Mouse (Mus musculus): ENCODE data around the gene Cacul1. TPM values are rescaled to one million over a fixed set of nuclear protein-coding genes. Genes with fewer than 3 reads are reported as not detected.

Gene Cacul1
- polyA plus RNA-seq, 1 experiment from 2014 or later, result 32.7 TPM

GRCm38 (mm10) chr19:60554866-60555438, 25.9 kb downstream of the Cacul1 start:
- Histone ChIP-seq H3K9ac (ENCODE audit: low read depth, low read length) (no peak overlapping the region), H3K9me3 (ENCODE audit: control insufficient read depth, low read length) (no peaks in the 10 kb centered on the region), H3K4me2 (replicated peaks; ENCODE audit: low read depth, low read length) (no peak overlapping the region), H3K4me1 (ENCODE audit: control insufficient read depth, insufficient read depth, low read length) (no peaks in the 10 kb centered on the region), H3K27ac (ENCODE audit: low read depth, low read length) (no peak overlapping the region), H3K27me3 (ENCODE audit: control insufficient read depth, insufficient read depth, low read length) (no peaks in the 10 kb centered on the region), H3K4me3 (ENCODE audit: low read length) (no peak overlapping the region), H3K36me3 (ENCODE audit: control insufficient read depth, insufficient read depth, low read length) (peaks cover 10% of the 10 kb centered on the region; the same call in 1 of the 2 replicates)
- ATAC-seq (ENCODE audit: low FRiP score, low TSS enrichment), result no peak
- WGBS, result 73% methylated on average over 4 of the region's 4 CpGs

GRCm38 (mm10) chr19:60553501-60553900, 27.3 kb downstream of the Cacul1 start:
- Histone ChIP-seq H3K4me2 (replicated peaks; ENCODE audit: low read depth, low read length) (no peak overlapping the region), H3K27me3 (ENCODE audit: control insufficient read depth, insufficient read depth, low read length) (no peaks in the 10 kb centered on the region), H3K4me1 (ENCODE audit: control insufficient read depth, insufficient read depth, low read length) (no peaks in the 10 kb centered on the region), H3K9ac (ENCODE audit: low read depth, low read length) (no peak overlapping the region), H3K36me3 (ENCODE audit: control insufficient read depth, insufficient read depth, low read length) (peaks cover 8% of the 10 kb centered on the region; the same call in 1 of the 2 replicates), H3K9me3 (ENCODE audit: control insufficient read depth, low read length) (no peaks in the 10 kb centered on the region), H3K4me3 (ENCODE audit: low read length) (no peak overlapping the region), H3K27ac (ENCODE audit: low read depth, low read length) (no peak overlapping the region)
- no peak for ATAC-seq (ENCODE audit: low FRiP score, low TSS enrichment)

GRCm38 (mm10) chr19:60543302-60543701, 37.5 kb downstream of the Cacul1 start:
- no peaks in the 10 kb centered on the region for H3K9me3 ChIP-seq (ENCODE audit: control insufficient read depth, low read length)
- H3K4me3 ChIP-seq (ENCODE audit: low read length), result no peak overlapping the region
- WGBS, result 84% methylated on average over 2 of the region's 2 CpGs
- no peak for ATAC-seq (ENCODE audit: low FRiP score, low TSS enrichment)
- H3K27me3 ChIP-seq (ENCODE audit: control insufficient read depth, insufficient read depth, low read length), result no peaks in the 10 kb centered on the region
- no peak overlapping the region for H3K27ac ChIP-seq (ENCODE audit: low read depth, low read length)
- no peaks in the 10 kb centered on the region for H3K4me1 ChIP-seq (ENCODE audit: control insufficient read depth, insufficient read depth, low read length)
- H3K4me2 ChIP-seq (replicated peaks; ENCODE audit: low read depth, low read length), result no peak overlapping the region
- H3K9ac ChIP-seq (ENCODE audit: low read depth, low read length), result no peak overlapping the region
- peaks cover 35% of the 10 kb centered on the region for H3K36me3 ChIP-seq (ENCODE audit: control insufficient read depth, insufficient read depth, low read length)

- no peak overlapping the region for H3K9ac ChIP-seq (ENCODE audit: low read depth, low read length)
- H3K9me3 ChIP-seq (ENCODE audit: control insufficient read depth, low read length), result no peaks in the 10 kb centered on the region
- no peaks in the 10 kb centered on the region for H3K27me3 ChIP-seq (ENCODE audit: control insufficient read depth, insufficient read depth, low read length)
- H3K36me3 ChIP-seq (ENCODE audit: control insufficient read depth, insufficient read depth, low read length), result peaks cover 35% of the 10 kb centered on the region
- no peak overlapping the region for H3K27ac ChIP-seq (ENCODE audit: low read depth, low read length)
- no peaks in the 10 kb centered on the region for H3K4me1 ChIP-seq (ENCODE audit: control insufficient read depth, insufficient read depth, low read length)
- no peak for ATAC-seq (ENCODE audit: low FRiP score, low TSS enrichment)
- WGBS, result 87% methylated on average over 2 of the region's 2 CpGs
- H3K4me2 ChIP-seq (replicated peaks; ENCODE audit: low read depth, low read length), result no peak overlapping the region
- H3K4me3 ChIP-seq (ENCODE audit: low read length), result no peak overlapping the region
Measured at GRCm38 (mm10) chr19:60531897-60532296, 48.9 kb downstream of the Cacul1 start.

GRCm38 (mm10) chr19:60530171-60530570, 50.7 kb downstream of the Cacul1 start:
- Histone ChIP-seq H3K4me1 (ENCODE audit: control insufficient read depth, insufficient read depth, low read length) (no peaks in the 10 kb centered on the region), H3K4me2 (replicated peaks; ENCODE audit: low read depth, low read length) (no peak overlapping the region), H3K27me3 (ENCODE audit: control insufficient read depth, insufficient read depth, low read length) (no peaks in the 10 kb centered on the region), H3K36me3 (ENCODE audit: control insufficient read depth, insufficient read depth, low read length) (peaks cover 32% of the 10 kb centered on the region), H3K27ac (ENCODE audit: low read depth, low read length) (no peak overlapping the region), H3K4me3 (ENCODE audit: low read length) (no peak overlapping the region), H3K9me3 (ENCODE audit: control insufficient read depth, low read length) (no peaks in the 10 kb centered on the region), H3K9ac (ENCODE audit: low read depth, low read length) (no peak overlapping the region)
- ATAC-seq (ENCODE audit: low FRiP score, low TSS enrichment), result no peak
- WGBS, result 95% methylated on average over 1 of the region's 1 CpGs

- 93% methylated on average over 1 of the region's 1 CpGs for WGBS
- ATAC-seq (ENCODE audit: low FRiP score, low TSS enrichment), result no peak
- H3K27me3 ChIP-seq (ENCODE audit: control insufficient read depth, insufficient read depth, low read length), result no peaks in the 10 kb centered on the region
- H3K9me3 ChIP-seq (ENCODE audit: control insufficient read depth, low read length), result no peaks in the 10 kb centered on the region
- H3K36me3 ChIP-seq (ENCODE audit: control insufficient read depth, insufficient read depth, low read length), result peaks cover 30% of the 10 kb centered on the region
- no peak overlapping the region for H3K27ac ChIP-seq (ENCODE audit: low read depth, low read length)
- no peak overlapping the region for H3K9ac ChIP-seq (ENCODE audit: low read depth, low read length)
- H3K4me2 ChIP-seq (replicated peaks; ENCODE audit: low read depth, low read length), result no peak overlapping the region
- H3K4me3 ChIP-seq (ENCODE audit: low read length), result no peak overlapping the region
- no peaks in the 10 kb centered on the region for H3K4me1 ChIP-seq (ENCODE audit: control insufficient read depth, insufficient read depth, low read length)
Measured at GRCm38 (mm10) chr19:60529302-60529701, 51.5 kb downstream of the Cacul1 start.

- no peaks in the 10 kb centered on the region for H3K27me3 ChIP-seq (ENCODE audit: control insufficient read depth, insufficient read depth, low read length)
- H3K27ac ChIP-seq (ENCODE audit: low read depth, low read length), result no peak overlapping the region
- no peaks in the 10 kb centered on the region for H3K4me1 ChIP-seq (ENCODE audit: control insufficient read depth, insufficient read depth, low read length)
- peaks cover 26% of the 10 kb centered on the region for H3K36me3 ChIP-seq (ENCODE audit: control insufficient read depth, insufficient read depth, low read length)
- no peak for ATAC-seq (ENCODE audit: low FRiP score, low TSS enrichment)
- 93% methylated on average over 3 of the region's 3 CpGs for WGBS
- H3K4me2 ChIP-seq (replicated peaks; ENCODE audit: low read depth, low read length), result no peak overlapping the region
- no peaks in the 10 kb centered on the region for H3K9me3 ChIP-seq (ENCODE audit: control insufficient read depth, low read length)
- no peak overlapping the region for H3K9ac ChIP-seq (ENCODE audit: low read depth, low read length)
- H3K4me3 ChIP-seq (ENCODE audit: low read length), result no peak overlapping the region
Measured at GRCm38 (mm10) chr19:60528602-60529001, 52.2 kb downstream of the Cacul1 start.

- no peaks in the 10 kb centered on the region for H3K27me3 ChIP-seq (ENCODE audit: control insufficient read depth, insufficient read depth, low read length)
- no peak overlapping the region for H3K4me3 ChIP-seq (ENCODE audit: low read length)
- H3K9me3 ChIP-seq (ENCODE audit: control insufficient read depth, low read length), result no peaks in the 10 kb centered on the region
- no peak overlapping the region for H3K27ac ChIP-seq (ENCODE audit: low read depth, low read length)
- WGBS, result 93% methylated on average over 4 of the region's 4 CpGs
- H3K4me2 ChIP-seq (replicated peaks; ENCODE audit: low read depth, low read length), result no peak overlapping the region
- H3K9ac ChIP-seq (ENCODE audit: low read depth, low read length), result no peak overlapping the region
- ATAC-seq (ENCODE audit: low FRiP score, low TSS enrichment), result no peak
- H3K4me1 ChIP-seq (ENCODE audit: control insufficient read depth, insufficient read depth, low read length), result no peaks in the 10 kb centered on the region
- peaks cover 26% of the 10 kb centered on the region for H3K36me3 ChIP-seq (ENCODE audit: control insufficient read depth, insufficient read depth, low read length)
Measured at GRCm38 (mm10) chr19:60526876-60527275, 53.9 kb downstream of the Cacul1 start.

GRCm38 (mm10) chr19:60525086-60525485, 55.7 kb downstream of the Cacul1 start:
- Histone ChIP-seq H3K27ac (ENCODE audit: low read depth, low read length) (no peak overlapping the region), H3K27me3 (ENCODE audit: control insufficient read depth, insufficient read depth, low read length) (no peaks in the 10 kb centered on the region), H3K36me3 (ENCODE audit: control insufficient read depth, insufficient read depth, low read length) (peaks cover 21% of the 10 kb centered on the region), H3K4me3 (ENCODE audit: low read length) (no peak overlapping the region), H3K9me3 (ENCODE audit: control insufficient read depth, low read length) (no peaks in the 10 kb centered on the region), H3K4me1 (ENCODE audit: control insufficient read depth, insufficient read depth, low read length) (no peaks in the 10 kb centered on the region), H3K4me2 (replicated peaks; ENCODE audit: low read depth, low read length) (no peak overlapping the region), H3K9ac (ENCODE audit: low read depth, low read length) (no peak overlapping the region)
- WGBS, result 90% methylated on average over 1 of the region's 1 CpGs
- ATAC-seq (ENCODE audit: low FRiP score, low TSS enrichment), result no peak

All from kidney, embryonic 14.5 days (tissue).